10 mouse cellular contexts compared by ENCODE assay signal in genomic region chr1:190172311-190172978, GRCm38 (mm10). TPM values are rescaled to one million over a fixed set of nuclear protein-coding genes. Genes with fewer than 3 reads are reported as not detected.
DNase-seq lines count a peak whose midpoint lies in the region; ATAC-seq and TF ChIP-seq lines count a peak whose summit lies in the region.
"Had no signal": no experiment of that assay in that cellular context is flagged by ENCODE, and none has a peak within 500 bp of the region (broad histone marks: within the 10 kb centered on the region; RNA-seq: fewer than 3 reads in every experiment).

No protein-coding gene starts in this region.

- peaks cover 53% of the 10 kb centered on the region for H3K27me3 ChIP-seq in hindbrain, embryonic 12.5 days
- H3K27me3 ChIP-seq in liver, postnatal 0 days (ENCODE audit: insufficient read depth, low read length), result peaks cover 44% of the 10 kb centered on the region

- no peaks in the 10 kb centered on the region for H3K36me3 ChIP-seq in hindbrain, embryonic 12.5 days
- H3K36me3 ChIP-seq in liver, postnatal 0 days (replicated peaks; ENCODE audit: insufficient read depth, low read length), result no peaks in the 10 kb centered on the region

- no peaks in the 10 kb centered on the region for H3K9me3 ChIP-seq in hindbrain, embryonic 12.5 days (replicated peaks)
- H3K9me3 ChIP-seq in liver, postnatal 0 days (ENCODE audit: low read length), result no peaks in the 10 kb centered on the region

- TF ChIP-seq EP300 in liver, postnatal 0 days (IDR thresholded peaks at IDR 0.05; ENCODE audit: low read depth), result no peak

- TF ChIP-seq CTCF in liver, postnatal 0 days (IDR thresholded peaks at IDR 0.05; ENCODE audit: low read depth), result no peak

- H3K4me1 ChIP-seq in hindbrain, embryonic 12.5 days, result peaks cover 61% of the 10 kb centered on the region
- H3K4me1 ChIP-seq in liver, postnatal 0 days (ENCODE audit: insufficient read depth), result no peaks in the 10 kb centered on the region

- peak overlapping the region; percentile 24 for H3K4me3 ChIP-seq in hindbrain, embryonic 12.5 days
- peak overlapping the region; percentile 65 for H3K4me3 ChIP-seq in liver, postnatal 0 days (ENCODE audit: low read depth, low read length)

- H3K27ac ChIP-seq in hindbrain, embryonic 12.5 days, result no peak overlapping the region
- peak overlapping the region; percentile 90 for H3K27ac ChIP-seq in liver, postnatal 0 days (ENCODE audit: low read depth)

- peak overlapping the region; percentile 87 for H3K4me2 ChIP-seq in hindbrain, embryonic 12.5 days (replicated peaks)
- H3K4me2 ChIP-seq in liver, postnatal 0 days (ENCODE audit: low read depth, low read length), result peak overlapping the region; percentile 75

- peak; percentile 50 for DNase-seq in cerebellum, adult 9-11 months
- no peak for DNase-seq in cerebellum, adult 11 months
- DNase-seq in ES-CJ7 (ENCODE audit: low read depth, low spot score), result peak; percentile 41
- DNase-seq in liver, postnatal 0 days, result no peak
- DNase-seq in yolk sac, embryonic 10.5 days (ENCODE audit: low spot score), result no peak
- no peak for DNase-seq in layer of hippocampus, postnatal 14 days (ENCODE audit: low spot score in 2 of 2)
- no peak for DNase-seq in spleen, adult 12 weeks (ENCODE audit: low spot score)
- DNase-seq: adrenal gland, postnatal 36 days; lung, adult 18-20 months had no signal

- H3K9ac ChIP-seq in hindbrain, embryonic 12.5 days, result 0 out of 2 replicates have a peak overlapping the region, but pooled peaks have one; percentile 43
- peak overlapping the region; percentile 58 for H3K9ac ChIP-seq in liver, postnatal 0 days (replicated peaks)

- ATAC-seq in hindbrain, embryonic 12.5 days (ENCODE audit: low FRiP score), result no peak
- ATAC-seq in liver, postnatal 0 days, result no peak

- WGBS in hindbrain, embryonic 12.5 days, result 1% methylated on average over 32 of the region's 32 CpGs
- WGBS in liver, postnatal 0 days (ENCODE audit: insufficient replicate concordance), result 2% methylated on average over 32 of the region's 32 CpGs

RNA-seq across cellular contexts. Expression of gene Prox1, which starts 1.9 kb away (rescaled TPM):
- 10.8 and 12.5 TPM in 2 replicates for polyA plus RNA-seq in hindbrain, embryonic 12.5 days (2016; fragmentation: Nextera tagmentation; extraction: Ambion mirVana)
- polyA plus RNA-seq in liver, postnatal 0 days (2015; fragmentation: Nextera tagmentation; extraction: Ambion mirVana), result 10.0 and 11.8 TPM in 2 replicates
- total RNA-seq in layer of hippocampus, postnatal 14 days (2021), result 100 to 1,000 TPM; 104 to 105 TPM

Comparison
In these comparisons a context has a peak if more than half of its experiments do, and no peak if none do; other contexts are left out.
1. DNase-seq: peak in cerebellum, adult 9-11 months (single experiment) and ES-CJ7 (single experiment); none in cerebellum, adult 11 months (single experiment), liver, postnatal 0 days (single experiment), yolk sac, embryonic 10.5 days (single experiment), layer of hippocampus, postnatal 14 days (0 of 2) and spleen, adult 12 weeks (single experiment).